Mouse (Mus musculus) hindbrain, embryonic 12.5 days (tissue): ENCODE results near the gene Cradd. TPM values are rescaled to one million over a fixed set of nuclear protein-coding genes. Genes with fewer than 3 reads are reported as not detected.
A peak's percentile ranks its signal among the peaks of the same experiment; 100 is the strongest.

Source experiments
- ATAC-seq: fragments of 200-750 bp; cut with Nextera tagmentation; 2 replicates; pipeline ENCODE4 v1.8.0; 2017; ENCODE audit warnings: moderate TSS enrichment; ENCODE audit not compliant: low FRiP score
- H3K27ac ChIP-seq: fragments of 300-500 bp; sonication (generic); 2 replicates; pipeline ENCODE4 v1.5.1; 2016; ENCODE audit warnings: mild to moderate bottlenecking
- H3K27me3 ChIP-seq: fragments of 300-500 bp; sonication (generic); 2 replicates; pipeline ENCODE4 v1.6.1; 2016; ENCODE audit warnings: mild to moderate bottlenecking
- H3K36me3 ChIP-seq: fragments of 300-500 bp; sonication (generic); 2 replicates; pipeline ENCODE4 v1.6.1; 2016; ENCODE audit warnings: mild to moderate bottlenecking
- H3K4me1 ChIP-seq: fragments of 300-500 bp; sonication (generic); 2 replicates; pipeline ENCODE4 v1.6.1; 2016
- H3K4me2 ChIP-seq: fragments of 300-500 bp; sonication (generic); replicated peaks from 2 replicates; pipeline ENCODE4 v1.6.1; 2016; ENCODE audit warnings: mild to moderate bottlenecking
- H3K4me3 ChIP-seq: fragments of 300-500 bp; sonication (generic); 2 replicates; pipeline ENCODE4 v1.5.1; 2016; ENCODE audit warnings: mild to moderate bottlenecking
- H3K9ac ChIP-seq: fragments of 300-500 bp; sonication (generic); 2 replicates; pipeline ENCODE4 v1.6.1; 2016; ENCODE audit warnings: mild to moderate bottlenecking, moderate library complexity
- H3K9me3 ChIP-seq: fragments of 300-500 bp; sonication (generic); replicated peaks from 2 replicates; pipeline ENCODE4 v1.6.1; 2016; ENCODE audit warnings: mild to moderate bottlenecking
- WGBS: fragments of 180-500 bp; shearing (Covaris S2); methylation state at CpG from one replicate; pipeline ENCODE4 v1.1.7; 2016; 5-methylcytosine and 5-hydroxymethylcytosine counted together
- polyA plus RNA-seq: library from polyadenylated mRNA; unstranded; fragments of >200 nt; fragmentation: Nextera tagmentation; extraction: Ambion mirVana; gene quantifications from 2 replicates; pipeline ENCODE4 v1.2.1, GENCODE M21; 2016

The Cradd gene
- polyA plus RNA-seq, 1 experiment from 2014 or later: 12.4 TPM

GRCm38 (mm10) chr10:95239196-95240069 lies 84.5 kb downstream of the Cradd start:
- Histone ChIP-seq H3K4me1 (peaks cover 13% of the 10 kb centered on the region), H3K9ac (no peak overlapping the region), H3K36me3 (no peaks in the 10 kb centered on the region), H3K4me3 (no peak overlapping the region), H3K27ac (peak overlapping the region; percentile 49), H3K9me3 (no peaks in the 10 kb centered on the region), H3K4me2 (no peak overlapping the region), H3K27me3 (peaks cover 6% of the 10 kb centered on the region; the same call in 1 of the 2 replicates)
- ATAC-seq: peak; percentile 65
- 34% methylated on average over 13 of the region's 13 CpGs for WGBS

DNA sequence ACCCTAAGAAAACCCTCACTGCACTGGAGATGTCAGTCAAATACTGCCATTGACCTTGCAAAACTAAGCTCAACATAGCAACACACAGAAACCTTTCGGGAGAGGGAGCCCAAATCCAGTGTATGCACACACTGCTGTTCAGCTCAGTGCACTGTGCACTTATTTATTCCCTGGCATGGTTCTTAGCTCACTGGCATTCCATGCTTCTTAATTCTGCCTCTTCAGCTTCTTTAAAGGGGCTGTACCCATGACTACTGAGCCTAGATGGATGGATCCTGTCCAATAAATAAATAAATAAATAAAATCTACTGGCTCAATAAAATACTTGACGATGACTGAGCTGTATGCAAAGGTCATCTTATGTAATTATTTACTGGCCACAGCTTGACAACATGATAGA lies 85.3 kb downstream of the Cradd start:
- no peaks in the 10 kb centered on the region for H3K9me3 ChIP-seq
- H3K36me3 ChIP-seq: no peaks in the 10 kb centered on the region
- peak; percentile 35; the same call in 1 of the 2 replicates for ATAC-seq
- H3K27me3 ChIP-seq: peaks cover 6% of the 10 kb centered on the region; the same call in 1 of the 2 replicates
- 63% methylated on average over 2 of the region's 2 CpGs for WGBS
- no peak overlapping the region for H3K4me2 ChIP-seq
- H3K4me1 ChIP-seq: peaks cover 13% of the 10 kb centered on the region
- no peak overlapping the region; the same call in 1 of the 2 replicates for H3K27ac ChIP-seq
- H3K4me3 ChIP-seq: no peak overlapping the region
- H3K9ac ChIP-seq: no peak overlapping the region

GRCm38 (mm10) chr10:95236226-95236625 lies 87.7 kb downstream of the Cradd start:
- H3K9me3 ChIP-seq: no peaks in the 10 kb centered on the region
- no peak overlapping the region for H3K4me3 ChIP-seq
- H3K36me3 ChIP-seq: no peaks in the 10 kb centered on the region
- no peak overlapping the region for H3K4me2 ChIP-seq
- peaks cover 6% of the 10 kb centered on the region; the same call in 1 of the 2 replicates for H3K27me3 ChIP-seq
- no peak overlapping the region for H3K9ac ChIP-seq
- no peak for ATAC-seq
- peaks cover 13% of the 10 kb centered on the region for H3K4me1 ChIP-seq
- no peak overlapping the region for H3K27ac ChIP-seq
- 51% methylated on average over 8 of the region's 8 CpGs for WGBS

DNA sequence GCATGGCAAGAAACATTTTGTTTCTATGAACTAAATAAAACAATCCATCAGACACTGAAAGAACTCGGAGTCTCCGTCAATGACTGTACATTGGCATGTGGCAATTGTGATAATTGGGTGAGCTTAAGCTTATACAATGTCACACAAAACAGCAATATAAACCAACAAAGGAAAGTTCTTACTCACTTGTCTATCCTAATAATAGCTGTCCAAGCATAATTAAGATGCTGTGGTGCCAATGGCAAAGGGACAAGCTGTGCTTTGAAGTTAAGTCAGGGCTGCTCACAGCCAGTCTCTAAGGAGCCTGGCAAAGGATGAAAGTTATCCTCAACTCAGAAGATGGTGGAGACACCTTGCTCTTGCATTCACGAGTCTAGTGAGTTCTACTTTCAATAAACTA lies 89.3 kb downstream of the Cradd start:
- Histone ChIP-seq H3K27me3 (peaks cover 6% of the 10 kb centered on the region; the same call in 1 of the 2 replicates), H3K9me3 (no peaks in the 10 kb centered on the region), H3K27ac (no peak overlapping the region), H3K4me2 (no peak overlapping the region), H3K9ac (no peak overlapping the region), H3K4me1 (peaks cover 12% of the 10 kb centered on the region), H3K36me3 (no peaks in the 10 kb centered on the region), H3K4me3 (no peak overlapping the region)
- no peak for ATAC-seq
- 65% methylated on average over 3 of the region's 3 CpGs for WGBS

DNA sequence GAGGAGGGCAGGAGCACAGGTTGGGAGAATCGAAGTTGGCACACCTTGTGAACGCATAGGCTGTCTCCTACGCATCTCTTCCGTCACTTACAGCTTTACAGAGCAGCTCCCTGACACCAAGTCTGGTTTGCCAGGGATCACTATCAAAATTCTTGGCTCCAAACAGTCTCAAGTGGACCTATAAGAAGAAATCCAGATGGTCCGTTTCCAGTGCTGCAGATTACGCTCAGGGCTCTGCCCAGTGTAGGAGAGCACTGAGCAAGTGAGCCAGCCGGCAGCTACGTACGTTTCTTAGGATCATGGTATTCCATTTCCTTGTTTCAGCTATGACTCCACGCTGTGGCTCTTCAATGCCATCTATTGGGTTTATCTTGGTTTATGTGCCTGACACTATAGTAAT lies 90.9 kb downstream of the Cradd start:
- Histone ChIP-seq H3K36me3 (no peaks in the 10 kb centered on the region), H3K4me1 (peaks cover 5% of the 10 kb centered on the region; the same call in 1 of the 2 replicates), H3K27me3 (peaks cover 3% of the 10 kb centered on the region; the same call in 1 of the 2 replicates), H3K9me3 (no peaks in the 10 kb centered on the region), H3K27ac (no peak overlapping the region), H3K4me3 (no peak overlapping the region), H3K9ac (no peak overlapping the region), H3K4me2 (no peak overlapping the region)
- 92% methylated on average over 10 of the region's 10 CpGs for WGBS
- no peak for ATAC-seq

DNA sequence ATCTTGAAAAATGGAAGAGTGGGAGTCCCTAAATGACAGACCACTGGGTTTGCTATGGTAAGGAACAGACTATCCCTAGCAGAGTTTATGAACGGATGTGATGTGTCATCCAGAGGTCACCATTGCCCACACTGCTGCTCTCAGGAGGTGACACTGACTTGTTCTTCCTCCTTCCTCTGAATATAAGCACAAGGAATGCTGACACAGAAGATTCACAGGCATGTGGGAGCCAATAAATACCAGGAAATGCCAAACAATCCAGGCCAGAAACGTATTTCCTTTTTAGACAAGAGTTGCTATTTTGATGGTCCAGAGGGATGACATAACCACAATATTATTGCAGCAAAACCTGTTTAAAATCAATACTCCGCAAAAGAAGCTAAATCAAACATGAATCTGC lies 91.4 kb downstream of the Cradd start:
- Histone ChIP-seq H3K27me3 (peaks cover 3% of the 10 kb centered on the region; the same call in 1 of the 2 replicates), H3K9me3 (no peaks in the 10 kb centered on the region), H3K36me3 (no peaks in the 10 kb centered on the region), H3K4me1 (peaks cover 6% of the 10 kb centered on the region; the same call in 1 of the 2 replicates), H3K4me3 (no peak overlapping the region), H3K9ac (no peak overlapping the region), H3K27ac (no peak overlapping the region), H3K4me2 (no peak overlapping the region)
- no peak for ATAC-seq
- 74% methylated on average over 3 of the region's 3 CpGs for WGBS

- Histone ChIP-seq H3K27ac (no peak overlapping the region), H3K36me3 (no peaks in the 10 kb centered on the region), H3K27me3 (no peaks in the 10 kb centered on the region), H3K4me1 (0 out of 2 replicates have a peak, but pooled peaks cover 2% of the 10 kb centered on the region), H3K9me3 (no peaks in the 10 kb centered on the region), H3K4me3 (no peak overlapping the region), H3K4me2 (no peak overlapping the region), H3K9ac (no peak overlapping the region)
- ATAC-seq: no peak
- 75% methylated on average over 6 of the region's 6 CpGs for WGBS
Measured at GRCm38 (mm10) chr10:95228192-95228591, 95.7 kb downstream of the Cradd start.

GRCm38 (mm10) chr10:95227590-95227989 lies 96.3 kb downstream of the Cradd start:
- H3K4me3 ChIP-seq: no peak overlapping the region
- H3K4me2 ChIP-seq: no peak overlapping the region
- no peaks in the 10 kb centered on the region for H3K27me3 ChIP-seq
- H3K4me1 ChIP-seq: peaks cover 4% of the 10 kb centered on the region; the same call in 1 of the 2 replicates
- ATAC-seq: no peak
- no peak overlapping the region for H3K9ac ChIP-seq
- H3K9me3 ChIP-seq: no peaks in the 10 kb centered on the region
- 18% methylated on average over 1 of the region's 1 CpGs for WGBS
- H3K36me3 ChIP-seq: no peaks in the 10 kb centered on the region
- no peak overlapping the region; the same call in 1 of the 2 replicates for H3K27ac ChIP-seq

- Histone ChIP-seq H3K4me2 (no peak overlapping the region), H3K9me3 (no peaks in the 10 kb centered on the region), H3K9ac (no peak overlapping the region), H3K27ac (no peak overlapping the region), H3K4me1 (peaks cover 9% of the 10 kb centered on the region; the same call in 1 of the 2 replicates), H3K27me3 (no peaks in the 10 kb centered on the region), H3K4me3 (no peak overlapping the region), H3K36me3 (no peaks in the 10 kb centered on the region)
- ATAC-seq: no peak
- 76% methylated on average over 4 of the region's 4 CpGs for WGBS
Measured at GRCm38 (mm10) chr10:95226772-95227171, 97.2 kb downstream of the Cradd start.

DNA sequence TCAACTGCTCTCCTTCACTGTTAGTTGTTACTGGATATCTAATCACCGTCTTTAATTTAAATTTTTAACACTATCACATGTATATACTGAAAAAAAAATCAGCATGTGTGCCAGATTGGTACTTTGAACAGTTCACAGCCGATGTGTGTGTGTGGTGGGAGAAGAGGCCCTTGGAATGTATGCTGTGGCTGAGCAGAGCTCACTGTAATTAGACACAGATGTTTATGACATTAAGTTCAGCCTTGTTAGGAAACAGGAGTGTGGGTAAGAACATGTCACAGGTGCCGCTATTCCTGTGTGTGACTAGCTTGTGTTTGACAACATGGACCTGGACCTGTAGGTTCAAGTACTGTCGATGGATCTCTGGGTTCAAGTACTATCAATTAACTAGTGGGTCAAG lies 98.9 kb downstream of the Cradd start:
- Histone ChIP-seq H3K36me3 (no peaks in the 10 kb centered on the region), H3K9ac (no peak overlapping the region), H3K9me3 (no peaks in the 10 kb centered on the region), H3K4me2 (no peak overlapping the region), H3K4me1 (peaks cover 11% of the 10 kb centered on the region; the same call in 1 of the 2 replicates), H3K27me3 (no peaks in the 10 kb centered on the region), H3K4me3 (no peak overlapping the region), H3K27ac (no peak overlapping the region)
- no peak for ATAC-seq
- 77% methylated on average over 4 of the region's 4 CpGs for WGBS

DNA sequence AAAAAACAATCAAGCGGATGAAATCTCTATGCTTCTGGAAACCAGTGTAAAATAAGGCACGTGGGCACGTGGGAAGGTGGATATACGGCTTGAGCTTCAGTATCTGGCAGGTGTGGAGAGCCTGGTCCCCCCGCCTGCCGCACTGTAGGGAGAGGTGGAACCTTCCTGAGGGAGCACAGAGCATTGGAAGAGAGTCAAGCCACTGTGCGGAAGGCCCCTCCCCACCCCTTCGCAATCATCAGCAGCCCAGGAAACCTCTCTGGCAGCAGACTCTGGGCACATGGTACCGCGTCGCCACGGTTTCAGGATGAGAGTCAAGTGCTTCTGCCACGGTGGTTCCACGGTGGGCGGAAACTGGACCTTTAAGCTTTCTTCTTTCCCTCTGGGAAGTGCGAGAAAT lies 100.7 kb downstream of the Cradd start:
- WGBS: 79% methylated on average over 16 of the region's 16 CpGs
- H3K36me3 ChIP-seq: no peaks in the 10 kb centered on the region
- H3K4me2 ChIP-seq: no peak overlapping the region
- H3K9me3 ChIP-seq: no peaks in the 10 kb centered on the region
- no peaks in the 10 kb centered on the region for H3K27me3 ChIP-seq
- H3K4me3 ChIP-seq: no peak overlapping the region
- H3K4me1 ChIP-seq: peaks cover 11% of the 10 kb centered on the region; the same call in 1 of the 2 replicates
- no peak for ATAC-seq
- H3K27ac ChIP-seq: no peak overlapping the region
- H3K9ac ChIP-seq: no peak overlapping the region

DNA sequence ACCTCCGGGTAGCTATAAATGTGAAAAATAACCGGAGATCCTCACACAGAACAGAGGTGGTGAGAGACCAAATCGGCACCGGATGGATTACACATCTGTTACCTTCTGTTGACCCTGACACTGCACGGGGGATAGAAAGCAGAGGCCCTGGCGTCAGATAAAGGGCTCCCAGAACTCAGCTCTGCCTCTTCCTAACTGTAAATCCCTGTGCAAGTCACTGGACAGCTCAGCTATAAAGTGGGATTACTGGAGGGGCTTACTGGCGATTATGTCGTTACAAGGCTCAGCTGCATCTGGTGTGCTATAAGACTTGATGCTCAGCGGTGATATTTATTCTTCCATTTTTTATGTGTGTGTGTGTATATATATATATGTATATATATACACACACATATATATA lies 102.0 kb downstream of the Cradd start:
- no peaks in the 10 kb centered on the region for H3K36me3 ChIP-seq
- no peak overlapping the region for H3K4me3 ChIP-seq
- H3K4me1 ChIP-seq: peaks cover 8% of the 10 kb centered on the region; the same call in 1 of the 2 replicates
- no peaks in the 10 kb centered on the region for H3K27me3 ChIP-seq
- no peak for ATAC-seq
- no peak overlapping the region for H3K27ac ChIP-seq
- no peak overlapping the region for H3K4me2 ChIP-seq
- H3K9me3 ChIP-seq: no peaks in the 10 kb centered on the region
- WGBS: 80% methylated on average over 9 of the region's 9 CpGs
- H3K9ac ChIP-seq: no peak overlapping the region
